In the genomic region with DNA sequence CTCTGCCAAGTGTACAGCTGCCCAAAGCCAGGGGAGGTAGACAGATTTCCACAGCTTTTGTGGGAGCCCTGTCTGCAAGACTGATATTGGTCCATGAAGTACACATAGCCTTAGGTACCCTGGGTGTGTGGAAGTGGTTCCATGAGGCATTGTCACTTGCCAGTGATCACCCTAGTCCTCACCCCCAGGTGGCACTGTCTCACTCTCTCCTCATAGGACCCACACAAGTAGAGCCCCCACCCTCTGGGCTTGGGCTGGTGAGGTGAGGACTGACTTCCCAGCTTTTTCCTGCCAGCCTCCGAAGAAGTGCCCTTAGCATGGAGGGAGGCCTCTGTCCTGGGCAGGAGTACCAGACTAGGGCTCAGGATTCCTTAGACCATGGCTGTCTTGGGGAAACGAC, we compare ENCODE assay signal across 8 mouse cellular contexts. TPM values are rescaled to one million over a fixed set of nuclear protein-coding genes. Genes with fewer than 3 reads are reported as not detected.
DNase-seq lines count a peak whose midpoint lies in the region; ATAC-seq lines count a peak whose summit lies in the region.

No protein-coding gene starts in this region.

- H3K4me3 ChIP-seq in heart, embryonic 10.5 days, result no peak overlapping the region
- H3K4me3 ChIP-seq in limb, embryonic 10.5 days, result no peak overlapping the region
- H3K4me3 ChIP-seq in midbrain, embryonic 14.5 days (replicated peaks; ENCODE audit: low read depth, low read length), result no peak overlapping the region

- no peaks in the 10 kb centered on the region for H3K9me3 ChIP-seq in heart, embryonic 10.5 days
- no peaks in the 10 kb centered on the region for H3K9me3 ChIP-seq in limb, embryonic 10.5 days (replicated peaks)
- H3K9me3 ChIP-seq in midbrain, embryonic 14.5 days (ENCODE audit: control insufficient read depth, low read length), result no peaks in the 10 kb centered on the region

- peak; percentile 41 to 43 for DNase-seq in cerebellum, adult 18-20 months
- no peak for DNase-seq in cerebellum, adult 11 months
- DNase-seq in spleen, adult 18-20 months, result peak; percentile 27 to 55
- no peak for DNase-seq in spleen, adult 12 weeks (ENCODE audit: low spot score)
- DNase-seq in heart, embryonic 10.5 days (ENCODE audit: low spot score), result no peak
- DNase-seq in limb, embryonic 10.5 days (ENCODE audit: low spot score), result no peak
- DNase-seq in midbrain, embryonic 14.5 days, result peak; percentile 46
- no peak for DNase-seq in adipocyte (ENCODE audit: low spot score)

- H3K27ac ChIP-seq in heart, embryonic 10.5 days, result peak overlapping the region; percentile 42; the same call in 1 of the 2 replicates
- peak overlapping the region; percentile 98 for H3K27ac ChIP-seq in limb, embryonic 10.5 days
- H3K27ac ChIP-seq in midbrain, embryonic 14.5 days (replicated peaks; ENCODE audit: low read depth, low read length), result no peak overlapping the region

- peaks cover 69% of the 10 kb centered on the region for H3K4me1 ChIP-seq in heart, embryonic 10.5 days
- H3K4me1 ChIP-seq in limb, embryonic 10.5 days, result peaks cover 94% of the 10 kb centered on the region
- peaks cover 11% of the 10 kb centered on the region; the same call in 1 of the 2 replicates for H3K4me1 ChIP-seq in midbrain, embryonic 14.5 days (ENCODE audit: control insufficient read depth, insufficient read depth, low read length)

- no peaks in the 10 kb centered on the region for H3K27me3 ChIP-seq in heart, embryonic 10.5 days (ENCODE audit: insufficient read depth, poor library complexity, severe bottlenecking)
- no peaks in the 10 kb centered on the region for H3K27me3 ChIP-seq in limb, embryonic 10.5 days (ENCODE audit: low read depth, poor library complexity, severe bottlenecking)
- no peaks in the 10 kb centered on the region for H3K27me3 ChIP-seq in midbrain, embryonic 14.5 days (ENCODE audit: control insufficient read depth, insufficient read depth, low read length)

- no peak overlapping the region for H3K4me2 ChIP-seq in midbrain, embryonic 14.5 days (ENCODE audit: low read length)

- WGBS in heart, embryonic 10.5 days, result 60% methylated on average over 2 of the region's 2 CpGs
- 71% methylated on average over 2 of the region's 2 CpGs for WGBS in limb, embryonic 10.5 days
- WGBS in midbrain, embryonic 14.5 days, result 63% methylated on average over 2 of the region's 2 CpGs

- H3K36me3 ChIP-seq in heart, embryonic 10.5 days, result no peaks in the 10 kb centered on the region; the same call in 1 of the 2 replicates
- H3K36me3 ChIP-seq in limb, embryonic 10.5 days, result peaks cover 8% of the 10 kb centered on the region; the same call in 1 of the 2 replicates
- no peaks in the 10 kb centered on the region for H3K36me3 ChIP-seq in midbrain, embryonic 14.5 days (ENCODE audit: control insufficient read depth, insufficient read depth, low read length)

- ATAC-seq in midbrain, embryonic 14.5 days (ENCODE audit: low FRiP score, low TSS enrichment), result no peak

- H3K9ac ChIP-seq in midbrain, embryonic 14.5 days (replicated peaks; ENCODE audit: low read length), result no peak overlapping the region

RNA-seq across cellular contexts. Expression of gene Dusp7, which starts 19.4 kb away (rescaled TPM):
- 14.4 and 21.0 TPM in 2 replicates for polyA plus RNA-seq in heart, embryonic 10.5 days (2016; fragmentation: Nextera tagmentation; extraction: Ambion mirVana)
- polyA plus RNA-seq in limb, embryonic 10.5 days (2016; fragmentation: Nextera tagmentation; extraction: Ambion mirVana), result 43.1 and 44.9 TPM in 2 replicates
- 16.2 and 19.9 TPM in 2 replicates for polyA plus RNA-seq in midbrain, embryonic 14.5 days (2014; fragmentation: Nextera tagmentation; extraction: Ambion mirVana)

Comparison
In these comparisons a context has a peak if more than half of its experiments do, and no peak if none do; other contexts are left out.
1. DNase-seq: peak in cerebellum, adult 18-20 months (2 of 2), spleen, adult 18-20 months (2 of 2) and midbrain, embryonic 14.5 days (single experiment); none in cerebellum, adult 11 months (single experiment), spleen, adult 12 weeks (single experiment), heart, embryonic 10.5 days (single experiment), limb, embryonic 10.5 days (single experiment) and adipocyte (single experiment).